Mouse (Mus musculus): Measurements from ENCODE around the gene Carmil1. TPM values are rescaled to one million over a fixed set of nuclear protein-coding genes. Genes with fewer than 3 reads are reported as not detected.

Gene Carmil1
- polyA plus RNA-seq, 1 experiment from 2014 or later: 43.5 TPM

GRCm38 (mm10) chr13:24062770-24063169 lies 217.8 kb downstream of the Carmil1 start:
- Histone ChIP-seq H3K9ac (replicated peaks) (no peak overlapping the region), H3K9me3 (no peaks in the 10 kb centered on the region), H3K4me3 (replicated peaks) (no peak overlapping the region), H3K27me3 (no peaks in the 10 kb centered on the region), H3K4me2 (no peak overlapping the region), H3K4me1 (replicated peaks) (peaks cover 7% of the 10 kb centered on the region), H3K27ac (no peak overlapping the region), H3K36me3 (peaks cover 14% of the 10 kb centered on the region)
- no peak for ATAC-seq (ENCODE audit: insufficient number of reproducible peaks, insufficient read depth, low FRiP score, low TSS enrichment, low read depth)
- WGBS: 29% methylated on average over 4 of the region's 4 CpGs

GRCm38 (mm10) chr13:24055072-24055869 lies 225.3 kb downstream of the Carmil1 start:
- H3K27me3 ChIP-seq: no peaks in the 10 kb centered on the region
- H3K9ac ChIP-seq (replicated peaks): no peak overlapping the region
- H3K4me3 ChIP-seq (replicated peaks): no peak overlapping the region
- ATAC-seq (ENCODE audit: insufficient number of reproducible peaks, insufficient read depth, low FRiP score, low TSS enrichment, low read depth): no peak
- no peaks in the 10 kb centered on the region for H3K4me1 ChIP-seq (replicated peaks)
- H3K9me3 ChIP-seq: no peaks in the 10 kb centered on the region
- WGBS: 79% methylated on average over 5 of the region's 5 CpGs
- 0 out of 2 replicates have a peak, but pooled peaks cover 4% of the 10 kb centered on the region for H3K36me3 ChIP-seq
- no peak overlapping the region for H3K27ac ChIP-seq
- no peak overlapping the region for H3K4me2 ChIP-seq

- Histone ChIP-seq H3K27me3 (no peaks in the 10 kb centered on the region), H3K9ac (replicated peaks) (no peak overlapping the region), H3K4me2 (no peak overlapping the region), H3K4me3 (replicated peaks) (no peak overlapping the region), H3K9me3 (no peaks in the 10 kb centered on the region), H3K4me1 (replicated peaks) (no peaks in the 10 kb centered on the region), H3K36me3 (0 out of 2 replicates have a peak, but pooled peaks cover 4% of the 10 kb centered on the region), H3K27ac (no peak overlapping the region)
- no peak for ATAC-seq (ENCODE audit: insufficient number of reproducible peaks, insufficient read depth, low FRiP score, low TSS enrichment, low read depth)
- 83% methylated on average over 2 of the region's 2 CpGs for WGBS
Observed at GRCm38 (mm10) chr13:24051496-24051895, 229.1 kb downstream of the Carmil1 start.

GRCm38 (mm10) chr13:24050330-24050729 lies 230.3 kb downstream of the Carmil1 start:
- H3K4me1 ChIP-seq (replicated peaks): no peaks in the 10 kb centered on the region
- H3K4me2 ChIP-seq: no peak overlapping the region
- no peak overlapping the region for H3K4me3 ChIP-seq (replicated peaks)
- no peak for ATAC-seq (ENCODE audit: insufficient number of reproducible peaks, insufficient read depth, low FRiP score, low TSS enrichment, low read depth)
- H3K9ac ChIP-seq (replicated peaks): no peak overlapping the region
- no peaks in the 10 kb centered on the region for H3K9me3 ChIP-seq
- no peaks in the 10 kb centered on the region for H3K27me3 ChIP-seq
- 0 out of 2 replicates have a peak, but pooled peaks cover 4% of the 10 kb centered on the region for H3K36me3 ChIP-seq
- WGBS: 83% methylated on average over 5 of the region's 5 CpGs
- H3K27ac ChIP-seq: no peak overlapping the region

- no peak overlapping the region for H3K9ac ChIP-seq (replicated peaks)
- H3K4me1 ChIP-seq (replicated peaks): no peaks in the 10 kb centered on the region
- H3K27me3 ChIP-seq: no peaks in the 10 kb centered on the region
- no peak overlapping the region for H3K4me2 ChIP-seq
- 0 out of 2 replicates have a peak, but pooled peaks cover 3% of the 10 kb centered on the region for H3K36me3 ChIP-seq
- no peak for ATAC-seq (ENCODE audit: insufficient number of reproducible peaks, insufficient read depth, low FRiP score, low TSS enrichment, low read depth)
- H3K9me3 ChIP-seq: no peaks in the 10 kb centered on the region
- H3K27ac ChIP-seq: no peak overlapping the region
- 90% methylated on average over 9 of the region's 9 CpGs for WGBS
- H3K4me3 ChIP-seq (replicated peaks): no peak overlapping the region
Observed at GRCm38 (mm10) chr13:24049267-24050034, 231.1 kb downstream of the Carmil1 start.

- 74% methylated on average over 6 of the region's 6 CpGs for WGBS
- Histone ChIP-seq H3K4me1 (replicated peaks) (no peaks in the 10 kb centered on the region), H3K27ac (no peak overlapping the region), H3K36me3 (peaks cover 6% of the 10 kb centered on the region), H3K27me3 (no peaks in the 10 kb centered on the region), H3K4me3 (replicated peaks) (no peak overlapping the region), H3K9ac (replicated peaks) (no peak overlapping the region), H3K9me3 (no peaks in the 10 kb centered on the region), H3K4me2 (no peak overlapping the region)
- no peak for ATAC-seq (ENCODE audit: insufficient number of reproducible peaks, insufficient read depth, low FRiP score, low TSS enrichment, low read depth)
Observed at GRCm38 (mm10) chr13:24048611-24049010, 232.0 kb downstream of the Carmil1 start.

GRCm38 (mm10) chr13:24045271-24045670 lies 235.3 kb downstream of the Carmil1 start:
- no peak overlapping the region for H3K4me2 ChIP-seq
- H3K9ac ChIP-seq (replicated peaks): no peak overlapping the region
- H3K9me3 ChIP-seq: no peaks in the 10 kb centered on the region
- 75% methylated on average over 3 of the region's 3 CpGs for WGBS
- no peak for ATAC-seq (ENCODE audit: insufficient number of reproducible peaks, insufficient read depth, low FRiP score, low TSS enrichment, low read depth)
- H3K4me1 ChIP-seq (replicated peaks): no peaks in the 10 kb centered on the region
- no peak overlapping the region for H3K4me3 ChIP-seq (replicated peaks)
- no peaks in the 10 kb centered on the region for H3K27me3 ChIP-seq
- peaks cover 22% of the 10 kb centered on the region for H3K36me3 ChIP-seq
- H3K27ac ChIP-seq: no peak overlapping the region

GRCm38 (mm10) chr13:24040221-24040620 lies 240.4 kb downstream of the Carmil1 start:
- Histone ChIP-seq H3K9me3 (no peaks in the 10 kb centered on the region), H3K4me3 (replicated peaks) (no peak overlapping the region), H3K9ac (replicated peaks) (no peak overlapping the region), H3K27me3 (no peaks in the 10 kb centered on the region), H3K27ac (no peak overlapping the region), H3K36me3 (peaks cover 30% of the 10 kb centered on the region), H3K4me1 (replicated peaks) (no peaks in the 10 kb centered on the region), H3K4me2 (no peak overlapping the region)
- WGBS: 91% methylated on average over 7 of the region's 7 CpGs
- ATAC-seq (ENCODE audit: insufficient number of reproducible peaks, insufficient read depth, low FRiP score, low TSS enrichment, low read depth): no peak

GRCm38 (mm10) chr13:24037502-24037901 lies 243.1 kb downstream of the Carmil1 start:
- no peak for ATAC-seq (ENCODE audit: insufficient number of reproducible peaks, insufficient read depth, low FRiP score, low TSS enrichment, low read depth)
- Histone ChIP-seq H3K36me3 (peaks cover 17% of the 10 kb centered on the region), H3K27ac (no peak overlapping the region), H3K9me3 (no peaks in the 10 kb centered on the region), H3K4me2 (no peak overlapping the region), H3K9ac (replicated peaks) (no peak overlapping the region), H3K4me1 (replicated peaks) (no peaks in the 10 kb centered on the region), H3K27me3 (no peaks in the 10 kb centered on the region), H3K4me3 (replicated peaks) (no peak overlapping the region)
- WGBS: 90% methylated on average over 3 of the region's 3 CpGs

GRCm38 (mm10) chr13:24036150-24036549 lies 244.4 kb downstream of the Carmil1 start:
- ATAC-seq (ENCODE audit: insufficient number of reproducible peaks, insufficient read depth, low FRiP score, low TSS enrichment, low read depth): no peak
- Histone ChIP-seq H3K9me3 (no peaks in the 10 kb centered on the region), H3K4me2 (no peak overlapping the region), H3K36me3 (peaks cover 8% of the 10 kb centered on the region; the same call in 1 of the 2 replicates), H3K4me1 (replicated peaks) (no peaks in the 10 kb centered on the region), H3K27me3 (no peaks in the 10 kb centered on the region), H3K4me3 (replicated peaks) (no peak overlapping the region), H3K9ac (replicated peaks) (no peak overlapping the region), H3K27ac (no peak overlapping the region)
- 83% methylated on average over 18 of the region's 18 CpGs for WGBS
